Mouse (Mus musculus): Measurements from ENCODE around the gene Tenm4.

GRCm38 (mm10) chr7:96456618-96457017 is 285.6 kb downstream of the Tenm4 start:
- TF ChIP-seq EP300 (IDR thresholded peaks at IDR 0.05; ENCODE audit: low read depth) = no peak
- TF ChIP-seq CTCF (IDR thresholded peaks at IDR 0.05; ENCODE audit: low read depth) = no peak

Data from heart, postnatal 0 days (tissue).